Mouse (Mus musculus) midbrain, embryonic 16.5 days (tissue): ENCODE measurements at regions not wholly inside any gene's neighbourhood (a gene's known extent, or its start where the extent isn't known, plus 50 kb on each side); places are given as distances from the start of the nearest gene placed in this dataset.

Source experiments
- ATAC-seq: fragments of 200-750 bp; cut with Nextera tagmentation; 2 replicates; pipeline ENCODE4 v1.8.0; 2017; ENCODE audit warnings: moderate TSS enrichment
- H3K27ac ChIP-seq: fragments of 300-500 bp; sonication (generic); 2 replicates; pipeline ENCODE4 v1.5.1; 2014; ENCODE audit warnings: mild to moderate bottlenecking, low read length, mixed read lengths
- H3K27me3 ChIP-seq: fragments of 300-500 bp; sonication (generic); 2 replicates; pipeline ENCODE4 v1.6.1; 2014; ENCODE audit warnings: low read depth, low read length, mixed read lengths; ENCODE audit not compliant: control insufficient read depth, insufficient read depth
- H3K36me3 ChIP-seq: fragments of 300-500 bp; sonication (generic); 2 replicates; pipeline ENCODE4 v1.6.1; 2014; ENCODE audit warnings: mild to moderate bottlenecking, low read length, moderate library complexity, mixed read lengths; ENCODE audit not compliant: control insufficient read depth, insufficient read depth
- H3K4me1 ChIP-seq: fragments of 300-500 bp; sonication (generic); 2 replicates; pipeline ENCODE4 v1.6.1; 2014; ENCODE audit warnings: mild to moderate bottlenecking, low read length, mixed read lengths; ENCODE audit not compliant: control insufficient read depth, insufficient read depth
- H3K4me2 ChIP-seq: fragments of 300-500 bp; sonication (generic); 2 replicates; pipeline ENCODE4 v1.6.1; 2014; ENCODE audit warnings: mild to moderate bottlenecking, low read length, mixed read lengths
- H3K4me3 ChIP-seq: fragments of 300-500 bp; sonication (generic); 2 replicates; pipeline ENCODE4 v1.5.1; 2014; ENCODE audit warnings: low read depth, mild to moderate bottlenecking, low read length, moderate library complexity, mixed read lengths
- H3K9ac ChIP-seq: fragments of 300-500 bp; sonication (generic); 2 replicates; pipeline ENCODE4 v1.6.1; 2014; ENCODE audit warnings: low read depth, low read length, mixed read lengths
- H3K9me3 ChIP-seq: fragments of 300-500 bp; sonication (generic); replicated peaks from 2 replicates; pipeline ENCODE4 v1.6.1; 2014; ENCODE audit warnings: mild to moderate bottlenecking, low read length, mixed read lengths; ENCODE audit not compliant: control insufficient read depth, poor library complexity, severe bottlenecking
- whole genome bisulfite sequencing: fragments of 180-500 bp; shearing (Covaris S2); extraction: QIAGEN DNeasy Blood & Tissue Kit; methylation state at CpG from one replicate; pipeline ENCODE4 v1.1.7; 2014; 5-methylcytosine and 5-hydroxymethylcytosine counted together

DNA sequence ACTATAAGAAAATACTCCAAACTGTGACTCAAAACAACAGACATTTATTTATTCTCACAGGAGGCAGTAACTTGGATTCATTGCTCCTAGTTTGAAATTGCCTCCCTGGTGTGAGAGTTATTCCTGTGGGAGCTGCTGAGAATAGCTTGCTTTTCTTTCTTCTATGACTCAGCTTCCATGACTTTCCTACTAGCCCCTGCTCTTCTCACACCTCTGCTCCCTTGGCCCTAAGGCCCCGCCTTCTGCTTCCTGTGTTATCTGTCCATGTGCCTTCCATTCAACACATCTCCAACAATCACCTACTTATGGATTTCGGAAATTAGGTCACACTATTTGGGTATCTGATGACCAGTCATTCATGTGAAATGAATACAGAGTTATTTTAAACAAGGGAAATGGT lies 865.6 kb downstream of the Jrkl start:
- ATAC-seq = no peak
- H3K4me3 ChIP-seq = no peak overlapping the region
- WGBS = 84% methylated on average over 2 of the region's 2 CpGs
- no peak overlapping the region for H3K27ac ChIP-seq
- no peaks in the 10 kb centered on the region for H3K27me3 ChIP-seq
- H3K4me2 ChIP-seq = no peak overlapping the region
- H3K4me1 ChIP-seq = no peaks in the 10 kb centered on the region
- H3K9ac ChIP-seq = no peak overlapping the region
- H3K9me3 ChIP-seq = no peaks in the 10 kb centered on the region
- H3K36me3 ChIP-seq = no peaks in the 10 kb centered on the region

DNA sequence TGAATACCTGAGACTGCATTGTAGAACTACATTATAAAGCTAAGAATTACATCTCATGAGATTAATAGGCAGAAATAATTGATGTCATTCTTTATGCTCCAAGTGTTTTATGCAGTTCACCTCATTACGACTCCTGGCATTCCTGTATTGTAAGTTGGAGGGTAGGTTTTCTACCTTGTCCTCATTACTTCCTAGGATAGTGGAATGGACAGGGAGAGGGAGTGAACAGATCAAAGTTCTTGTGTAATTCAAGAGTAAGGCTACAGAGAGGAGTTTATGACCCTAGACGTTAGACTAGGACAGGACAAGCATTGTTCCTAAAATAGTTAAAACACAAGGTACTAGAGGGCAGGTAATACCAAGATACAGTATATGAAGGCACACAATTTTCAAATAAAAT lies 901.3 kb downstream of the Jrkl start:
- no peak overlapping the region for H3K4me3 ChIP-seq
- no peaks in the 10 kb centered on the region for H3K27me3 ChIP-seq
- H3K4me2 ChIP-seq = no peak overlapping the region
- WGBS = 80% methylated on average over 2 of the region's 2 CpGs
- H3K27ac ChIP-seq = no peak overlapping the region
- no peak overlapping the region for H3K9ac ChIP-seq
- H3K36me3 ChIP-seq = no peaks in the 10 kb centered on the region
- no peaks in the 10 kb centered on the region for H3K4me1 ChIP-seq
- no peaks in the 10 kb centered on the region for H3K9me3 ChIP-seq
- no peak for ATAC-seq

DNA sequence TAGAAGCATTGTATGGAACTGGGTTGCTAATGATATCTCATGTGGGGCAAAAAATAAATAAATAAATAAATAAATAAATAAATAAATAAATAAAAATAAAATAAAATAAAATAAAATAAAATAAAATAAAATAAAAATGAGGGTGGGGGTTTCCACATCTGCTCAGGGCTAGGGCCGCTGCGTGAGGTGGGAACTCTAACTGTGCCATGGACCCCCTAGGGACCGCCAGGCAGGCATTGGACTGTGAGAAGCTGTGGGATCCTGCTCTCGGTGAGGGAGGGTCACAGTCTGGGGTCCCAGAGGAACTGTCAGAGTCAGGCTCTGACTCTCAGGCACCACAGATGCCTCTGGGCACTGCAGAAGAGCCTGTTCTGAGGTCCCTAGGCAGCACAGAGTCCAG lies 904.2 kb downstream of the Jrkl start:
- no peak overlapping the region for H3K4me2 ChIP-seq
- no peak for ATAC-seq
- no peak overlapping the region for H3K27ac ChIP-seq

DNA sequence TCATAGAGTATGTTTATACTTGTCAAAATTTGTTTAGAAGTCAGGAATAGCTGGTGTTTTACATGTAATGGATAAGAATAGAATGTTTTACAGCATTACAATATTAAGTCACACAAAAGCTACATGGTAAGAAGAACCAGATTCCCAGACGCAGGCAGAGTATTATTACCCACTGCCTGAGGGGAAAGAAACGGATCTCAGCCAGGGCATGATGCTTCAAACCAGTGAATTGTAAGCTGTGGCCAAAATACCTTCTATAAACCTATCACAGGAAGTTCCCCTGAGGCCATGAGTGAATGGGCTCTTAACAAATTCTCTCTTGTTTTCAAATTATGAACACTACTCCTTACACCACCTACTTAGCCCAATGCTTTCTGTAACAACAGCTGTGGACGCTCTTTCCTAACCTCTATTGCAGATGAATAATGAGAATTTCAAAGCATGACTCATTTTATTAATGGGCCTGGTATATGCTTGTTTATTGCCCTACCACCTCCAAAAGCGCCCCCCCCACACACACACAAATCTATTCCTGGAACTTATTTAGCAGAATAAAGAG lies 932.0 kb downstream of the Jrkl start:
- Histone ChIP-seq H3K4me1 (no peaks in the 10 kb centered on the region), H3K27ac (no peak overlapping the region), H3K4me2 (no peak overlapping the region), H3K27me3 (no peaks in the 10 kb centered on the region), H3K4me3 (no peak overlapping the region), H3K36me3 (no peaks in the 10 kb centered on the region), H3K9me3 (no peaks in the 10 kb centered on the region), H3K9ac (no peak overlapping the region)
- 77% methylated on average over 4 of the region's 4 CpGs for WGBS
- no peak for ATAC-seq

More for the DNA sequence above, 904.2 kb downstream of the Jrkl start:
- whole genome bisulfite sequencing = 93% methylated on average over 4 of the region's 4 CpGs
- H3K9ac ChIP-seq = no peak overlapping the region
- no peaks in the 10 kb centered on the region for H3K27me3 ChIP-seq
- H3K4me1 ChIP-seq = no peaks in the 10 kb centered on the region
- H3K36me3 ChIP-seq = no peaks in the 10 kb centered on the region
- H3K4me3 ChIP-seq = no peak overlapping the region
- no peaks in the 10 kb centered on the region for H3K9me3 ChIP-seq

DNA sequence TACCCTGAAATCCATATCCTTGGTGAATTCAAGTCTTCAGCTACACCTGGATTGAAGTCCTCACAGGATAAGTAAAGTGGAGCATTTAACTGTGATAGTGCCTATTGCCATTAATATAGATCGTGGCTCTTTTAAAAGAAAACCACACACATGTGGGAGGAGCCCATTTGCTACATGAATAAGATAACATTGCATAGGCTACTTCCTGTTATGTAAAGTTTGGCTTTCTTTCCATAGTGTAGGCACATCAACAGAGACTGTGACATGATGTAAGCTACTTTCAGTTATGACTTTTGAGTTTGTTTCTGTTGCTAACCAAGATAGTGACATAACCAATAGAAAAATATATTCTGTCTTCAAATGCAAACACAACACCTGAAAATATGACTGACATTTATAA lies 932.6 kb downstream of the Jrkl start:
- Histone ChIP-seq H3K9ac (no peak overlapping the region), H3K27me3 (no peaks in the 10 kb centered on the region)
- ATAC-seq = no peak

More for the DNA sequence above, 932.6 kb downstream of the Jrkl start:
- 75% methylated on average over 1 of the region's 1 CpGs for WGBS
- Histone ChIP-seq H3K4me3 (no peak overlapping the region), H3K4me2 (no peak overlapping the region), H3K9me3 (no peaks in the 10 kb centered on the region), H3K27ac (no peak overlapping the region), H3K36me3 (no peaks in the 10 kb centered on the region), H3K4me1 (no peaks in the 10 kb centered on the region)
